Mouse (Mus musculus) MEL-GATA-1-ER (cell line): ENCODE data around the gene Gtf2f2.

Source experiments
- DNase-seq: peaks from one replicate; pipeline ENCODE4 v3.0.0-alpha.2; 2012; ENCODE audit warnings: low read depth; ENCODE audit errors: extremely low read depth

Gene Gtf2f2

DNA sequence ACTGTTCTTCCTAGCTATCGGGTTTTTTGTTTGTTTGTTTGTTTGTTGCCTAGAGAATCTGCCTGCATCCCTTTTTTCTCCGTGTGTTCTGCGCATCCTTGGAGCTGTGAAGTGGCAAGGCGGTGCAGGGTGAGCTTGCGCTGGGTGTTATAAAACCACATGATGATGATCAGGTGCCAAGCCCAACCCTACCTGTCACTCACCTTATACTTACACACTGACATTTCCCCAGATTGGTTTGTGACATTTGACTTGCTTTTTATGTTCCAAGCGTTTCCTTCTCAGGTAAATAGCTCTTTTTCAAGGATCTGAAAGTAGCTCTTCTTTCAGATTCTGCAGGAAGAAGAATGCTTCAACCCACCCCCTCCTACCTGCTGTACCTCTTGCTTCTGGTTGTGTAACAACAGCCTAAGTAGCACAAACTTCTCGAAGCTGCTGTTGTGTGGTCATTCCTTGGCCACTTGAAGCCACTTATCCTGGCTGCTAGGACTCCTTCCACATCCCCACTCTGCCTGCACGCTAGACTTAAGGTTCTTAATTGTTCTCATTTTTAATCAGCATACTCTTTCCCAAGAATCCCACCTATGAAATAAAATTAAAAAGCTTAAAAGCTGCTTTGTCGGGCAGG, 143.8 kb downstream of the Gtf2f2 start:
- DNase-seq, result no peak

- no peak for DNase-seq
These were observed 146.9 kb downstream of the Gtf2f2 start for GRCm38 (mm10) chr14:75863549-75864409.

GRCm38 (mm10) chr14:75862701-75863100, 148.0 kb downstream of the Gtf2f2 start:
- DNase-seq, result no peak

- DNase-seq, result no peak
These were observed 151.0 kb downstream of the Gtf2f2 start for GRCm38 (mm10) chr14:75859619-75860018.

GRCm38 (mm10) chr14:75858181-75858580, 152.5 kb downstream of the Gtf2f2 start:
- no peak for DNase-seq

DNA sequence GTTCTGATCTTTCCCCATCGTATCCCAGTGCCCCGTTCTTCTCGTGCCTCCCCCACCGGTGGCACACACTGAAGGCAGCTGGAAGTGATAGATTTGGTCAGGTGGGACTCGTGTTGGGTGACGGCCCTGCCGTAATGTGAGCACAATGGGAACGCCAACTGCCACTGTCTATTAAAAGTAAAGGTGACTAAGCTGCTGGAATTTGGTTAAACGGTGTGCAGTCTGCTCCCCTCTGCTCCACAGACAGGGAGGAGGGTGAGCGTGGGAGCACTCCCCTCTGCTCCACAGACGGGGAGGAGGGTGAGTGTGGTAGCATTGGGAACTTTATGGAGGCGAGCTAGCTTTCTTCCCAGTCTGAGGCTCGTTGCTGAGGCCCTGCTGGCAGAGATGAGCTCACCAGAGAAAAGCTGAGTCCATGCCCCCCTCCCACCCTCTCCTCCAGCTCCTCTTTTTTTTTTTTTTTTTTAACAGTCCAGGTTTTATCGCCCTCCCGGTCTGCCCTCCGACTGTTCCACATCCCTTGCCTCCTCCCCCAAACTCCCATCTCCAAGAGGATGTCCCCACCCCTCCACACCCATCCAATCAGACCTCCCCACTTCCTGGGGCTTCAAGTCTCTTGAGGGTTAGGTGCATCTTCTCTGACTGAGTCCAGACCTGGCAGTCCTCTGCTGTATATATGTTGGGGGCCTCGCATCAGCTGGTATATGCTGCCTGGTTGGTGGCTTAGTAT, 155.2 kb downstream of the Gtf2f2 start:
- DNase-seq, result no peak

- DNase-seq, result no peak
These were observed 158.6 kb downstream of the Gtf2f2 start for GRCm38 (mm10) chr14:75852016-75852415.

DNA sequence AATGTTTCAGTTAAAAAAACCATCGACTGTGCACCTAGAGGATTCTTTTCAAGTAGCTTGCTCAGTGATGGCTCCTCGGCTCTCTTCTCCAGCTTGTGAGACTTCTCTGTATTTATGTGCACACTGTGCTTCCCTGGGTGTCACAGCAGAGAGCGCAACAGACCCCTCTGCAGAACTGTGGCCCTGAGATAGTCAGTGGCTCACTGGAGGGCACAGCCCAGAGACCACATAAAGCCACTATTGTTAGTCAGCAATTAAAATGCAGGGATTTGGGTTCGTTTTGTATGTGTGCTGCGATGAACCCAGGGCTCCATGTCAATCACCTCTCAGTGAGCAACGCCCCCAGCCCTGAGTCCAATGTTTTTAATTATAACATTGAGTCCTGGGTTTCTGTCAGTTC, 159.8 kb downstream of the Gtf2f2 start:
- no peak for DNase-seq

DNA sequence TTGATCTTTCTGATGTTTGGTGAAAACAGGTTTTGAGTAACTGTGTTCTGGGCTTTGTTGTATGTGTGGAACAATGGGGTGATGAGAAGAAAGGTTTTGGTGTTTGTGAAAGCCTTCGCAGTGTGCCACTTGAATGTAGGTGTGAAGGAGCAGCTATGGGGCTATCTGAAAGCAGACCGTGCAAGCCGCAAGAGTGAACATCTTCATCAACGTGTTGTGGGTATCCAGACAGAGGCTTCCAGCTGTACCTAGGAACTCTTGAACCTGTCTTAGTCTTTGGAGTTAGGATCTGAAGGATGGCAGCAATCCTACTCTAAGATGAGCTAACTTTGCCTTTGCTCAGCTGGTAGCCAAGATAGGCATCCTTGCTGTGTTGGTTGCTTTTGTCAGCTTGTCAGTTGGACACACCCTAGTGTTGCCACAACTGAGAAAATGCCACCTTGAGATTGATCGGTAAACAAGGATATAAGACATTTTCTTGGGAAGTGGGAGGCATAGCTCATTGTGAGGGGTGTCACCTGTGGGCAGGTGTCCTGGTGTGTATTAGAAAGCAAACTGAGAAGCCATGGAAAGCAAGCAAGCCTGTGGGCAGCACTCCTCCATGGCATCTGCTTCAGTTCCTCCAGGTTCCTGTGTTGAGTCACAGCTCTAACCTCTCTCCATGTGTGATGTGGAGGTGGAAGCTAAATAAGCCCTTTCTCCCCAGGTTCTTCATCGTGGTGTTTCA, 160.7 kb downstream of the Gtf2f2 start:
- DNase-seq, result no peak

GRCm38 (mm10) chr14:75849236-75849635, 161.4 kb downstream of the Gtf2f2 start:
- no peak for DNase-seq

DNA sequence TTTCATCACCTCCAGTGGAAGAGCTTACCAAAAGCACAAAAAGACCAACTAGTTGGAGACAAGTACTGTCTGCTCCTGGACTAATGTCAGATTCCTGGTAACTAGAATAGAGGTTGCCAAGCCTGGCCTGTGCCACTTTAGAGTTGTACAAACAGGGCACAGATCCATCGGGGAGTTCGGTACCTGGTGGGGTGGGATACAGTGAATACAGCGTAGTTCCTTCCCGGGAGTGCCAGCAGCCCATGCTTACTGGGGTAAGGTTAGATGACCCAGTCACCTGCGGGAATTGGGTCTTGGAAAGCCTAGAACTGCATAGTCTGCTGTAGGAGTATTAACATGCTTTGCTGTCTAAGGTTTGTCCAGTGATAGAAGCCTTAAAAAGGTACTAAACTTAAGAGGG, 162.2 kb downstream of the Gtf2f2 start:
- DNase-seq, result no peak

- no peak for DNase-seq
These were observed 163.0 kb downstream of the Gtf2f2 start for GRCm38 (mm10) chr14:75847669-75848068.
